Mouse (Mus musculus): ENCODE measurements around the gene Lgmn. TPM values are rescaled to one million over a fixed set of nuclear protein-coding genes. Genes with fewer than 3 reads are reported as not detected.

The Lgmn gene
- polyA plus RNA-seq, 1 experiment from 2014 or later = 65.4 TPM

DNA sequence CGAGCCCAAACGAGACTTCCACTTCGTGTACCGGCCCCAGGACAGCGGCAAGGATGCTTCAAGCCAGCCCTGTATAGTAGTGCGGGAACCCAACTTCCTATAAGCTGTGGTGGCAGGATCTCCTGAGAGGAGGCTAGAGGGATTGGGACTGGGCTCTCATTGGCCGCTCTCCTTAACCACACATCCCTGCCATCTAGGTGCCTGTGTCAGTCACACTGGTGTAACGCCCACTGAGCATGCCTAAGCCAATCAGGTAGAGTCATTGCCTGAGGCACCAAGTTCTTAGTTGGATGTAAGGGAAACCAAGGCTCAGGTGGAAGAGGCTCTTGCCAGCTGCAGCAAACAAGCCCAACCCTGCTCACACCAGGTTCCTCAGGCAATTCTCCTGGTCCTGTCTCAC lies 49.6 kb downstream of the Lgmn start:
- H3K4me3 ChIP-seq (ENCODE audit: low read depth, low read length) = no peak overlapping the region
- H3K9me3 ChIP-seq (ENCODE audit: control insufficient read depth, low read length) = no peaks in the 10 kb centered on the region
- no peak overlapping the region for H3K4me2 ChIP-seq (replicated peaks; ENCODE audit: low read depth, low read length)
- no peak overlapping the region for H3K9ac ChIP-seq (ENCODE audit: low read depth, low read length)
- DNase-seq (ENCODE audit: low spot score) (no peak), ATAC-seq (ENCODE audit: low FRiP score) (no peak)
- H3K4me1 ChIP-seq (replicated peaks; ENCODE audit: control insufficient read depth, insufficient read depth, low read length) = no peaks in the 10 kb centered on the region
- no peak overlapping the region for H3K27ac ChIP-seq (ENCODE audit: low read depth, low read length)
- no peaks in the 10 kb centered on the region for H3K36me3 ChIP-seq (ENCODE audit: control insufficient read depth, insufficient read depth, low read length)
- 25% methylated on average over 8 of the region's 8 CpGs for WGBS
- 0 out of 2 replicates have a peak, but pooled peaks cover 5% of the 10 kb centered on the region for H3K27me3 ChIP-seq (ENCODE audit: control insufficient read depth, insufficient read depth, low read length)

- 47% methylated on average over 16 of the region's 16 CpGs for WGBS
These were observed 52.2 kb downstream of the Lgmn start for GRCm38 (mm10) chr12:102387219-102387917.

DNA sequence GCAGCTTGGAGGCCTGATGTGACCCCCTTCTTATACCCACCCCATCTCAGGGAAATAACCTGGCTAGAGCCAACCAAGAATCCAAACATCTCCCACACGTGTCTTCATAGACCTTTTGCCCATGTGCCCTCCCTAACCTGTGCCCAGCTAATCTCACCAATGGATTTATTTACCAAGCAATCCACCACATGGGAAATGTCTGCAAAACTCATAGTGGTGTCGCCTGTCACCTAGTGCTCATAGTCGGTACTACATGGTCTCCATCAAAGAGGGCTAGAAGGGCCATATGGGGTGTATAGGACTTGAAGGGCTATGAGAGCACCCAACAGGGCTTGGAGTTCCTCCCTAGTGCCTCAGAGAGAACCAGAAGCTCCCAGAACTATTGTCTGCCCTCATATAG lies 54.8 kb downstream of the Lgmn start:
- DNase-seq (ENCODE audit: low spot score) = peak; percentile 67

More at GRCm38 (mm10) chr12:102387219-102387917, 52.2 kb downstream of the Lgmn start:
- H3K36me3 ChIP-seq (ENCODE audit: control insufficient read depth, insufficient read depth, low read length) = no peaks in the 10 kb centered on the region
- no peak overlapping the region for H3K27ac ChIP-seq (ENCODE audit: low read depth, low read length)
- H3K27me3 ChIP-seq (ENCODE audit: control insufficient read depth, insufficient read depth, low read length) = no peaks in the 10 kb centered on the region
- H3K9ac ChIP-seq (ENCODE audit: low read depth, low read length) = no peak overlapping the region
- H3K4me2 ChIP-seq (replicated peaks; ENCODE audit: low read depth, low read length) = no peak overlapping the region
- DNase-seq (ENCODE audit: low spot score) (peak; percentile 89), ATAC-seq (ENCODE audit: low FRiP score) (peak; percentile 72)
- H3K4me3 ChIP-seq (ENCODE audit: low read depth, low read length) = no peak overlapping the region
- no peaks in the 10 kb centered on the region for H3K4me1 ChIP-seq (replicated peaks; ENCODE audit: control insufficient read depth, insufficient read depth, low read length)
- no peaks in the 10 kb centered on the region for H3K9me3 ChIP-seq (ENCODE audit: control insufficient read depth, low read length)

GRCm38 (mm10) chr12:102383288-102383687 lies 56.3 kb downstream of the Lgmn start:
- 85% methylated on average over 9 of the region's 9 CpGs for WGBS
- H3K4me3 ChIP-seq (ENCODE audit: low read depth, low read length) = no peak overlapping the region
- no peak overlapping the region for H3K4me2 ChIP-seq (replicated peaks; ENCODE audit: low read depth, low read length)
- H3K36me3 ChIP-seq (ENCODE audit: control insufficient read depth, insufficient read depth, low read length) = no peaks in the 10 kb centered on the region
- DNase-seq (ENCODE audit: low spot score) = no peak
- H3K9ac ChIP-seq (ENCODE audit: low read depth, low read length) = no peak overlapping the region
- no peaks in the 10 kb centered on the region for H3K4me1 ChIP-seq (replicated peaks; ENCODE audit: control insufficient read depth, insufficient read depth, low read length)
- H3K27me3 ChIP-seq (ENCODE audit: control insufficient read depth, insufficient read depth, low read length) = no peaks in the 10 kb centered on the region
- ATAC-seq (ENCODE audit: low FRiP score) = no peak
- H3K9me3 ChIP-seq (ENCODE audit: control insufficient read depth, low read length) = no peaks in the 10 kb centered on the region
- H3K27ac ChIP-seq (ENCODE audit: low read depth, low read length) = no peak overlapping the region

More for the DNA sequence above, 54.8 kb downstream of the Lgmn start:
- H3K36me3 ChIP-seq (ENCODE audit: control insufficient read depth, insufficient read depth, low read length) = no peaks in the 10 kb centered on the region
- no peak overlapping the region for H3K4me3 ChIP-seq (ENCODE audit: low read depth, low read length)
- H3K9ac ChIP-seq (ENCODE audit: low read depth, low read length) = no peak overlapping the region
- no peaks in the 10 kb centered on the region for H3K27me3 ChIP-seq (ENCODE audit: control insufficient read depth, insufficient read depth, low read length)
- 32% methylated on average over 3 of the region's 3 CpGs for WGBS
- H3K4me1 ChIP-seq (replicated peaks; ENCODE audit: control insufficient read depth, insufficient read depth, low read length) = no peaks in the 10 kb centered on the region
- H3K27ac ChIP-seq (ENCODE audit: low read depth, low read length) = no peak overlapping the region
- no peaks in the 10 kb centered on the region for H3K9me3 ChIP-seq (ENCODE audit: control insufficient read depth, low read length)
- peak; percentile 22; the same call in 1 of the 2 replicates for ATAC-seq (ENCODE audit: low FRiP score)
- no peak overlapping the region for H3K4me2 ChIP-seq (replicated peaks; ENCODE audit: low read depth, low read length)

DNA sequence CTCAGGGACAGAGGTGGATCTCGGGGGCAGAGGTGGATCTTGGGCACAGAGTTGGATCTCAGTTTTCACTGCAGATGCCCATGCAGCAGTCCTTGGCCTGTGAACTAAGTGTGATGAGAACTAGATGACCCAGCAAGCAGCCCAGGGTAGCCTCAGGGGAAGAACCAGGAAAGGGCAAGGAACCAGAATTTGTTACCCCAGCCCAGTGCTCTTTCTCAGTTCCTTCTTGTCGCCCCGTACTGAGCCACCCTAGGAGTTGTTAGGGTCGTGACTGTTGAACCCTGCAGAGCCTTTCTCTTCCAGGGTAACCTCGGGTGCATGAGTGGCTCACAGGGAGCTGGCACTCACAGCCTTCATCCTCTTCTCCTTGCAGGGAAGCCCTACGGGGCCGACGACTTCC lies 57.4 kb downstream of the Lgmn start:
- no peaks in the 10 kb centered on the region for H3K27me3 ChIP-seq (ENCODE audit: control insufficient read depth, insufficient read depth, low read length)
- ATAC-seq (ENCODE audit: low FRiP score) (no peak), DNase-seq (ENCODE audit: low spot score) (no peak)
- H3K9me3 ChIP-seq (ENCODE audit: control insufficient read depth, low read length) = no peaks in the 10 kb centered on the region
- no peak overlapping the region for H3K4me2 ChIP-seq (replicated peaks; ENCODE audit: low read depth, low read length)
- no peaks in the 10 kb centered on the region for H3K36me3 ChIP-seq (ENCODE audit: control insufficient read depth, insufficient read depth, low read length)
- no peaks in the 10 kb centered on the region for H3K4me1 ChIP-seq (replicated peaks; ENCODE audit: control insufficient read depth, insufficient read depth, low read length)
- no peak overlapping the region for H3K4me3 ChIP-seq (ENCODE audit: low read depth, low read length)
- no peak overlapping the region for H3K9ac ChIP-seq (ENCODE audit: low read depth, low read length)
- no peak overlapping the region for H3K27ac ChIP-seq (ENCODE audit: low read depth, low read length)
- 85% methylated on average over 8 of the region's 8 CpGs for WGBS

DNA sequence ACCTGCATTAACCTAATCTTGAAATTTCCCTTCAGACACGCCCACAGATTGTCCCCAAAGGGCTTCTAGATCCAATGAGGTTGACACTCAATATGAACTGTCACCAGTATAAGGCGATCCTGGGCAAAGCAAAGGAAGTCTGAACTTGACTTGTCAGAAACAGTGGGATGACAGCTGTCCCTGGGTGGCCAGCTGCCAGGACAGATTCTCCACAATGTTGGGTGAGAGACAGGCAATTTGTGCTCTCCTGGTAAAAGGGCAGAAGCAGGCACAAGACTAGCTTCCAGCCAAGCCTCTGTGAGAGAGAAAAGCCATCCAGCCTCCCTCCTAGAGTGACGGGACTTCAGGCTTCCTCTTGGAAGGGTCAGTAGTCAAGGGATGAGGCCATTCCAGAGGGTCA lies 67.3 kb downstream of the Lgmn start:
- no peak overlapping the region for H3K4me3 ChIP-seq (ENCODE audit: low read depth, low read length)
- DNase-seq (ENCODE audit: low spot score) (no peak), ATAC-seq (ENCODE audit: low FRiP score) (no peak)
- H3K9me3 ChIP-seq (ENCODE audit: control insufficient read depth, low read length) = no peaks in the 10 kb centered on the region
- no peaks in the 10 kb centered on the region for H3K4me1 ChIP-seq (replicated peaks; ENCODE audit: control insufficient read depth, insufficient read depth, low read length)
- no peaks in the 10 kb centered on the region for H3K36me3 ChIP-seq (ENCODE audit: control insufficient read depth, insufficient read depth, low read length)
- no peak overlapping the region for H3K9ac ChIP-seq (ENCODE audit: low read depth, low read length)
- no peaks in the 10 kb centered on the region for H3K27me3 ChIP-seq (ENCODE audit: control insufficient read depth, insufficient read depth, low read length)
- no peak overlapping the region for H3K4me2 ChIP-seq (replicated peaks; ENCODE audit: low read depth, low read length)
- H3K27ac ChIP-seq (ENCODE audit: low read depth, low read length) = no peak overlapping the region
- WGBS = 71% methylated on average over 3 of the region's 3 CpGs

GRCm38 (mm10) chr12:102370931-102371500 lies 68.6 kb downstream of the Lgmn start:
- Histone ChIP-seq H3K36me3 (ENCODE audit: control insufficient read depth, insufficient read depth, low read length) (no peaks in the 10 kb centered on the region), H3K4me3 (ENCODE audit: low read depth, low read length) (no peak overlapping the region), H3K27ac (ENCODE audit: low read depth, low read length) (no peak overlapping the region), H3K27me3 (ENCODE audit: control insufficient read depth, insufficient read depth, low read length) (no peaks in the 10 kb centered on the region), H3K4me2 (replicated peaks; ENCODE audit: low read depth, low read length) (no peak overlapping the region), H3K9ac (ENCODE audit: low read depth, low read length) (no peak overlapping the region), H3K4me1 (replicated peaks; ENCODE audit: control insufficient read depth, insufficient read depth, low read length) (no peaks in the 10 kb centered on the region), H3K9me3 (ENCODE audit: control insufficient read depth, low read length) (no peaks in the 10 kb centered on the region)
- DNase-seq (ENCODE audit: low spot score) = no peak
- ATAC-seq (ENCODE audit: low FRiP score) = no peak
- WGBS = 89% methylated on average over 4 of the region's 4 CpGs

GRCm38 (mm10) chr12:102369488-102370235 lies 70.0 kb downstream of the Lgmn start:
- no peak overlapping the region for H3K4me3 ChIP-seq (ENCODE audit: low read depth, low read length)
- no peak overlapping the region for H3K9ac ChIP-seq (ENCODE audit: low read depth, low read length)
- H3K36me3 ChIP-seq (ENCODE audit: control insufficient read depth, insufficient read depth, low read length) = no peaks in the 10 kb centered on the region
- no peaks in the 10 kb centered on the region for H3K27me3 ChIP-seq (ENCODE audit: control insufficient read depth, insufficient read depth, low read length)
- H3K4me1 ChIP-seq (replicated peaks; ENCODE audit: control insufficient read depth, insufficient read depth, low read length) = no peaks in the 10 kb centered on the region
- H3K9me3 ChIP-seq (ENCODE audit: control insufficient read depth, low read length) = no peaks in the 10 kb centered on the region
- WGBS = 88% methylated on average over 22 of the region's 22 CpGs
- DNase-seq (ENCODE audit: low spot score) = no peak
- H3K27ac ChIP-seq (ENCODE audit: low read depth, low read length) = no peak overlapping the region
- H3K4me2 ChIP-seq (replicated peaks; ENCODE audit: low read depth, low read length) = no peak overlapping the region
- ATAC-seq (ENCODE audit: low FRiP score) = no peak

All from hindbrain, embryonic 11.5 days (tissue).